Mouse (Mus musculus) frontal cortex, adult 2 months (tissue): ENCODE measurements around the gene Cks1b. TPM values are rescaled to one million over a fixed set of nuclear protein-coding genes. Genes with fewer than 3 reads are reported as not detected.

Source experiments
- DNase-seq, 2 experiments: peaks; one replicate each; pipeline ENCODE4 v3.0.0; 2022; ENCODE audit warnings: low spot score in 1 of 2; ENCODE audit errors: extremely low spot score in 1 of 2
- polyA plus RNA-seq: library from polyadenylated mRNA; depleted of rRNA; stranded (reverse); fragments of >200 nt; gene quantifications from 2 replicates; pipeline ENCODE4 v1.2.3, GENCODE M21; 2012; rRNA removed

Cks1b gene
- polyA plus RNA-seq, 1 experiment = 7.1 TPM

- no peak for DNase-seq
These were observed 33.7 kb downstream of the Cks1b start for GRCm38 (mm10) chr3:89384331-89385076.

- no peak for DNase-seq
These were observed 34.4 kb downstream of the Cks1b start for GRCm38 (mm10) chr3:89383651-89384255.

- DNase-seq = no peak
These were observed 35.2 kb downstream of the Cks1b start for GRCm38 (mm10) chr3:89382950-89383349.

GRCm38 (mm10) chr3:89382033-89382882, 35.9 kb downstream of the Cks1b start:
- no peak for DNase-seq

- no peak for DNase-seq
These were observed 37.0 kb downstream of the Cks1b start for GRCm38 (mm10) chr3:89381233-89381632.

- no peak for DNase-seq
These were observed 37.5 kb downstream of the Cks1b start for GRCm38 (mm10) chr3:89380711-89381110.

- DNase-seq = no peak
These were observed 37.9 kb downstream of the Cks1b start for GRCm38 (mm10) chr3:89380291-89380690.

- no peak for DNase-seq
These were observed 38.6 kb downstream of the Cks1b start for GRCm38 (mm10) chr3:89379388-89380131.

- DNase-seq = peak in 1 of 2 experiments; percentile 77
These were observed 39.7 kb downstream of the Cks1b start for GRCm38 (mm10) chr3:89378394-89379067.

- no peak for DNase-seq
These were observed 40.4 kb downstream of the Cks1b start for GRCm38 (mm10) chr3:89377831-89378230.

- DNase-seq = no peak
These were observed 44.5 kb downstream of the Cks1b start for GRCm38 (mm10) chr3:89373581-89374231.

GRCm38 (mm10) chr3:89367338-89367737, 50.8 kb downstream of the Cks1b start:
- no peak for DNase-seq

- DNase-seq = no peak
These were observed 52.4 kb downstream of the Cks1b start for GRCm38 (mm10) chr3:89365486-89366414.

Other genes starting within 250 kb of the Cks1b start
- gene Scamp3, start 240.9 kb downstream of the Cks1b start, polyA plus RNA-seq = 95.7 and 97.7 TPM in 2 replicates
- 77.0 and 78.8 TPM in 2 replicates for gene Fam189b, start 235.2 kb downstream of the Cks1b start, polyA plus RNA-seq
- gene Gba, start 215.5 kb downstream of the Cks1b start, polyA plus RNA-seq = 65.4 and 68.7 TPM in 2 replicates
- 51.0 and 57.4 TPM in 2 replicates for gene Thbs3, start 203.2 kb downstream of the Cks1b start, polyA plus RNA-seq
- 136 and 142 TPM in 2 replicates for gene Mtx1, start 191.3 kb downstream of the Cks1b start, polyA plus RNA-seq
- 1.1 and 2.1 TPM in 2 replicates for gene Muc1, start 189.3 kb downstream of the Cks1b start, polyA plus RNA-seq
- gene Krtcap2, start 172.4 kb downstream of the Cks1b start, polyA plus RNA-seq = 53.0 and 66.4 TPM in 2 replicates
- gene Trim46, start 172.1 kb downstream of the Cks1b start, polyA plus RNA-seq = 96.7 and 99.7 TPM in 2 replicates
- 131 and 188 TPM in 2 replicates for gene Dpm3, start 159.0 kb downstream of the Cks1b start, polyA plus RNA-seq
- gene Slc50a1, start 147.8 kb downstream of the Cks1b start, polyA plus RNA-seq = 90.0 and 93.9 TPM in 2 replicates
- 7.3 and 7.9 TPM in 2 replicates for gene Efna1, start 137.2 kb downstream of the Cks1b start, polyA plus RNA-seq
- 68.0 and 78.5 TPM in 2 replicates for gene Efna3, start 95.4 kb downstream of the Cks1b start, polyA plus RNA-seq
- gene Efna4, start 80.4 kb downstream of the Cks1b start, polyA plus RNA-seq = 0.76 and 1.2 TPM in 2 replicates
- 148 and 157 TPM in 2 replicates for gene Adam15, start 68.4 kb downstream of the Cks1b start, polyA plus RNA-seq
- 0.68 and 0.86 TPM in 2 replicates for gene Dcst2, start 56.4 kb downstream of the Cks1b start, polyA plus RNA-seq
- 0.08 TPM in 2 replicates for gene Dcst1, start 53.1 kb downstream of the Cks1b start, polyA plus RNA-seq
- 15.2 and 15.3 TPM in 2 replicates for gene Zbtb7b, start 23.6 kb downstream of the Cks1b start, polyA plus RNA-seq
- 5.1 and 6.3 TPM in 2 replicates for gene Lenep, start 15.6 kb downstream of the Cks1b start, polyA plus RNA-seq
- 43.7 and 47.7 TPM in 2 replicates for gene Flad1, start 6.5 kb downstream of the Cks1b start, polyA plus RNA-seq
- gene Shc1, start 60 bp upstream of the Cks1b start, polyA plus RNA-seq = 18.2 and 18.6 TPM in 2 replicates
- gene Pygo2, start 11.8 kb upstream of the Cks1b start, polyA plus RNA-seq = 42.5 and 51.0 TPM in 2 replicates
- 34.8 and 38.9 TPM in 2 replicates for gene Pbxip1, start 18.3 kb upstream of the Cks1b start, polyA plus RNA-seq
- 69.0 and 76.7 TPM in 2 replicates for gene Pmvk, start 36.2 kb upstream of the Cks1b start, polyA plus RNA-seq
- gene Kcnn3, start 101.8 kb upstream of the Cks1b start, polyA plus RNA-seq = 11.4 and 15.8 TPM in 2 replicates